Mouse (Mus musculus): ENCODE results near the gene Ovol3.

- no peak for TF ChIP-seq POLR2A (IDR thresholded peaks at IDR 0.05; ENCODE audit: extremely low read depth, insufficient read depth, low read length)
- no peak for TF ChIP-seq CTCF (IDR thresholded peaks at IDR 0.05; ENCODE audit: low read depth, low read length)
Observed at GRCm38 (mm10) chr7:30199498-30200139, 35.9 kb downstream of the Ovol3 start.

Data from liver, adult 2 months (tissue).